Mouse (Mus musculus) heart, adult 18-20 months (tissue): ENCODE measurements around the gene Magea10. TPM values are rescaled to one million over a fixed set of nuclear protein-coding genes. Genes with fewer than 3 reads are reported as not detected.

Experiments used
- DNase-seq, 2 experiments: peaks; one replicate each; pipeline ENCODE4 v3.0.0; 2021 to 2022; ENCODE audit warnings: mixed read lengths in 1 of 2
- long read RNA-seq, 2 experiments: library from polyadenylated mRNA; stranded (forward); transcript quantifications; one replicate each; pipeline ENCODE4 v2.0.0; 2021
- total RNA-seq, 2 experiments: library from RNA; stranded (reverse); gene quantifications; 2 replicates each; pipeline ENCODE4 v1.2.3; 2021

Gene Magea10
- total RNA-seq: not detected
- long read RNA-seq, experiment 1: 0 reads
- long read RNA-seq, experiment 2: 0 reads

DNA sequence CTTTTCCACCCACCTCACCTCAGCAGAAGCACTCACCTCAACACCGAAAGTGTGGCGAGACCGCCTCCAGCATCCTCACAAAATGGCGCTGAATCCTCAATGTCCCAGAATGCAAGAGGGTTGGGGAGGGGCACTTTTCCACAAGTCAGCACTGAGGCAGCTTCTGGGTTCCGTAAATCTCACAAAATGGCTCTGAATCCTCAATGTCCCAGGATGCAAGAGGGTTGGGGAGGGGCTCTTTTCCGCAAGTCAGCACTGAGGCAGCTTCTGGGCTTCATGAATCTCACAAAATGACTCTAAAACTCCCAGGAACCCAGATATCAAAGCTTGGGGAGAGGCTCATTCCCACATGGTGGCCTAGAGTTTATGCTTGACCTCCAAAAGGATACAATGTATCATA lies at the start of gene Magea10:
Magea10 (minus strand) TSS at position 101 of the 400 bp plus-strand sequence.
- DNase-seq: no peak

DNA sequence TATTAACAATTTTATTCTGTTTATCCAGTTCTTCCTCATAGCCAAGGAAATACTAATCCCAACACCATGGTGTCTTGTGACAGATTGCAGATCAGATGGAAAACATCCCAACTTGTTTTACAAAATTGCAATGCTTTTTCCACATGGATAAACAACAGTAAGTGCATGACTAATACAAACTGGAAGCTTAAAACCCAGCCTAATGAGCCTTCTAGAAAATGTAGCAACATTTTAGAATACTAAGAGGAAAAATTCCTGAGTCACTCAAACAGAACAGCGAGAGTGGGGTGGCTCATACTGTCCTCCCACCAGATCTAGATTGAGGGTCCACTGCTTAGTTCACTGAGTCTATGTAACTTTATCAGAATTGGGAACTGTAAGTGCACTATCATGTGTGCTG lies 4.7 kb downstream of the Magea10 start:
- DNase-seq: no peak

Other genes starting within 250 kb of the Magea10 start
- gene Magea4, start 164.8 kb downstream of the Magea10 start, total RNA-seq: not detected
- under 1 TPM; 0.35 to 0.59 TPM for gene Gabre, start 112.1 kb downstream of the Magea10 start, total RNA-seq